Mouse (Mus musculus) stomach, embryonic 16.5 days (tissue): ENCODE measurements around the gene Hand2. TPM values are rescaled to one million over a fixed set of nuclear protein-coding genes. Genes with fewer than 3 reads are reported as not detected.

Experiments used
- ATAC-seq: fragments of 200-750 bp; cut with Nextera tagmentation; 2 replicates; pipeline ENCODE4 v1.8.0; 2017; ENCODE audit warnings: moderate number of reproducible peaks, moderate TSS enrichment; ENCODE audit not compliant: insufficient read depth, low FRiP score
- H3K27ac ChIP-seq: fragments of 300-500 bp; sonication (generic); 2 replicates; pipeline ENCODE4 v1.5.1; 2014; ENCODE audit warnings: low read length
- H3K27me3 ChIP-seq: fragments of 300-500 bp; sonication (generic); 2 replicates; pipeline ENCODE4 v1.6.1; 2014; ENCODE audit warnings: low read length, control low read depth, mixed read lengths; ENCODE audit not compliant: control insufficient read depth, insufficient read depth
- H3K36me3 ChIP-seq: fragments of 300-500 bp; sonication (generic); 2 replicates; pipeline ENCODE4 v1.6.1; 2014; ENCODE audit warnings: low read length; ENCODE audit not compliant: control insufficient read depth, insufficient read depth
- H3K4me1 ChIP-seq: fragments of 300-500 bp; sonication (generic); 2 replicates; pipeline ENCODE4 v1.6.1; 2014; ENCODE audit warnings: low read length, control low read depth, mixed read lengths; ENCODE audit not compliant: control insufficient read depth, insufficient read depth
- H3K4me2 ChIP-seq: fragments of 300-500 bp; sonication (generic); 2 replicates; pipeline ENCODE4 v1.6.1; 2014; ENCODE audit warnings: low read depth, low read length, mixed read lengths
- H3K4me3 ChIP-seq: fragments of 300-500 bp; sonication (generic); replicated peaks from 2 replicates; pipeline ENCODE4 v1.5.1; 2014; ENCODE audit warnings: mild to moderate bottlenecking, low read length
- H3K9ac ChIP-seq: fragments of 300-500 bp; sonication (generic); 2 replicates; pipeline ENCODE4 v1.6.1; 2014; ENCODE audit warnings: low read length
- H3K9me3 ChIP-seq: fragments of 300-500 bp; sonication (generic); replicated peaks from 2 replicates; pipeline ENCODE4 v1.6.1; 2016; ENCODE audit warnings: low read length, control low read depth; ENCODE audit not compliant: control insufficient read depth
- WGBS: fragments of 180-500 bp; shearing (Covaris S2); extraction: QIAGEN DNeasy Blood & Tissue Kit; methylation state at CpG from one replicate; pipeline ENCODE4 v1.1.7; 2014; 5-methylcytosine and 5-hydroxymethylcytosine counted together
- polyA plus RNA-seq: library from polyadenylated mRNA; unstranded; fragments of >200 nt; fragmentation: Nextera tagmentation; extraction: Ambion mirVana; gene quantifications from 2 replicates; pipeline ENCODE4 v1.2.1, GENCODE M21; 2015

The Hand2 gene
- polyA plus RNA-seq, 1 experiment from 2014 or later, result 7.5 TPM

GRCm38 (mm10) chr8:57339711-57340650, 19.2 kb downstream of the Hand2 start:
- no peak overlapping the region for H3K27ac ChIP-seq
- H3K9ac ChIP-seq, result no peak overlapping the region
- peak overlapping the region; percentile 52 for H3K4me2 ChIP-seq
- peaks cover 79% of the 10 kb centered on the region for H3K27me3 ChIP-seq
- 35% methylated on average over 14 of the region's 14 CpGs for WGBS
- no peak for ATAC-seq
- H3K36me3 ChIP-seq, result no peaks in the 10 kb centered on the region
- H3K4me1 ChIP-seq, result peaks cover 9% of the 10 kb centered on the region
- no peaks in the 10 kb centered on the region for H3K9me3 ChIP-seq
- H3K4me3 ChIP-seq, result peak overlapping the region; percentile 39; the same call in 1 of the 2 replicates

DNA sequence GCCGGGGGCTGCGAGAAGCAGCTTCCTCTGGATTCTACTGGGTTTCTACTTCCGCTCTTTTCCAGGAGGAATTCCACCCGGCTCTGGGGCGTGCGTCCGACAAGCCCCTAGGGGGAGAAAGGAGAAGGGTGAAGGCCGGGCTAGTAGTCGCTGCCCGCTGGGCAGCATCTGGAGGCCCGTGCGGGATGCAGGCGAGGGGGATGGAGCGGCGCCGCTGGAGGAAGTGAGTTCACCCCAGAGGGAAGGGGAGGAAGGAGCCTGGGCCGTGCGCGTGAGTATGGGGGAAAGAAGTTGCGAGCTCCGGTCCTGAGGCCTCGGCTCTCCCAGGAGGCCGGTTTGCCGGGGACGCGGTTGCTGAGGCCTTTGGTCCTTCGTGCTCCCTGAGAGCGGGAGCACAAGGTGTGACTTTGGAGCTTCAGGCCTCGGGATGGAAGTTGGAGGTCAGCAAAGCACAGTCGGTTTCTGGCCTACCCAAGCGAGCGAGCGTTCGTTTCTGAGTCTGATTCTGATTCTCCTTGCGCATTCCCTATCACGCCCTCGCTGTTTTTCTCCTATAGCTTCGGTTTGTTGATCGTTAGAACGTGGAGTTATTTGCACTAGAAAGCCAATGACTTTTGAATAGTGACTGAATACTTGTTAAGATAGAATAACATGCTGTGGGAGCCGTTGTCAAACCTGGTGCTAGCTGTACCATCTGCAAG, 20.2 kb downstream of the Hand2 start:
- peak overlapping the region; percentile 52 for H3K4me2 ChIP-seq
- H3K9ac ChIP-seq, result peak overlapping the region; percentile 62
- H3K4me1 ChIP-seq, result peaks cover 9% of the 10 kb centered on the region
- H3K9me3 ChIP-seq, result no peaks in the 10 kb centered on the region
- H3K27me3 ChIP-seq, result peaks cover 86% of the 10 kb centered on the region
- ATAC-seq, result peak; percentile 48; the same call in 1 of the 2 replicates
- H3K27ac ChIP-seq, result peak overlapping the region; percentile 50
- 12% methylated on average over 41 of the region's 41 CpGs for WGBS
- peak overlapping the region; percentile 39 for H3K4me3 ChIP-seq
- no peaks in the 10 kb centered on the region for H3K36me3 ChIP-seq

- Histone ChIP-seq H3K9ac (peak overlapping the region; percentile 62), H3K9me3 (no peaks in the 10 kb centered on the region), H3K27ac (no peak overlapping the region), H3K27me3 (peaks cover 87% of the 10 kb centered on the region), H3K4me3 (peak overlapping the region; percentile 39), H3K4me2 (peak overlapping the region; percentile 52), H3K4me1 (peaks cover 9% of the 10 kb centered on the region), H3K36me3 (no peaks in the 10 kb centered on the region)
- WGBS, result 18% methylated on average over 6 of the region's 6 CpGs
- no peak for ATAC-seq
Observed at GRCm38 (mm10) chr8:57341541-57341840, 20.7 kb downstream of the Hand2 start.

- Histone ChIP-seq H3K9ac (no peak overlapping the region), H3K4me3 (no peak overlapping the region), H3K27me3 (peaks cover 88% of the 10 kb centered on the region), H3K27ac (no peak overlapping the region), H3K36me3 (no peaks in the 10 kb centered on the region), H3K9me3 (no peaks in the 10 kb centered on the region), H3K4me1 (peaks cover 9% of the 10 kb centered on the region), H3K4me2 (no peak overlapping the region)
- no peak for ATAC-seq
- WGBS, result 23% methylated on average over 12 of the region's 12 CpGs
Observed at GRCm38 (mm10) chr8:57342386-57343090, 21.8 kb downstream of the Hand2 start.

DNA sequence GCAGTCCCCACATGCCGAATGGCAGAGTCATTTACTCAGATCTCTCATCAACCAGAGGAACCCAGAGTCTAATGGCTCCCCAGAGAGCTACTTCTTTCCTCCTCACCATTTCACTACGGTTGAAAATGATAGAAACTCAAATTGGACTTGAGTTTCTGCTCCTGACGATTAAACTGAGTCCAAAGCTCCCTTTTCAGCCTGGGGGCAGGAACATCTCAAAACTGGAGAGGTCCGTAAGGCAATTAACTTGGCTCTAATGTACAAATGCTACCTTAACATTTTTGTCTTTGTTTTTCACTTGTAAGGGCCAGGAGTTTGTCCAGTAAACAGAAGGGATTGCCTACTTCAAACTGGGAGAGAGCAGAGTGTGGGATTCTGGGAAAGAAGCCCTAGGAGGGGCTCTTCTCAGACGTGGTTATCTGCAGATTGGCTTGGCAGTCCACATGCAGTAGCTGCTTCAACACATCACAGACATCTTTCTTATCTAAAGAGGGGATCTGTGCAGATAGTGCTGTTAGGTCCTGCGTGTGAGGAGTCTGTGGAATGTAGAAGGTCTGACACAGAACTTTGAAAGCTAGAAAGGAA, 23.0 kb downstream of the Hand2 start:
- ATAC-seq, result no peak
- no peak overlapping the region for H3K27ac ChIP-seq
- H3K9me3 ChIP-seq, result no peaks in the 10 kb centered on the region
- 32% methylated on average over 6 of the region's 6 CpGs for WGBS
- no peaks in the 10 kb centered on the region for H3K36me3 ChIP-seq
- H3K4me1 ChIP-seq, result peaks cover 11% of the 10 kb centered on the region
- H3K27me3 ChIP-seq, result peaks cover 91% of the 10 kb centered on the region
- H3K4me2 ChIP-seq, result no peak overlapping the region
- H3K9ac ChIP-seq, result no peak overlapping the region
- H3K4me3 ChIP-seq, result no peak overlapping the region

GRCm38 (mm10) chr8:57344956-57345870, 24.4 kb downstream of the Hand2 start:
- no peak overlapping the region for H3K9ac ChIP-seq
- H3K4me2 ChIP-seq, result no peak overlapping the region
- no peak overlapping the region for H3K27ac ChIP-seq
- H3K4me1 ChIP-seq, result peaks cover 12% of the 10 kb centered on the region
- H3K4me3 ChIP-seq, result no peak overlapping the region
- no peaks in the 10 kb centered on the region for H3K36me3 ChIP-seq
- WGBS, result 33% methylated on average over 23 of the region's 23 CpGs
- ATAC-seq, result no peak
- peaks cover 90% of the 10 kb centered on the region for H3K27me3 ChIP-seq
- no peaks in the 10 kb centered on the region for H3K9me3 ChIP-seq

- peaks cover 82% of the 10 kb centered on the region for H3K27me3 ChIP-seq
Observed at GRCm38 (mm10) chr8:57346371-57346770, 25.6 kb downstream of the Hand2 start.

DNA sequence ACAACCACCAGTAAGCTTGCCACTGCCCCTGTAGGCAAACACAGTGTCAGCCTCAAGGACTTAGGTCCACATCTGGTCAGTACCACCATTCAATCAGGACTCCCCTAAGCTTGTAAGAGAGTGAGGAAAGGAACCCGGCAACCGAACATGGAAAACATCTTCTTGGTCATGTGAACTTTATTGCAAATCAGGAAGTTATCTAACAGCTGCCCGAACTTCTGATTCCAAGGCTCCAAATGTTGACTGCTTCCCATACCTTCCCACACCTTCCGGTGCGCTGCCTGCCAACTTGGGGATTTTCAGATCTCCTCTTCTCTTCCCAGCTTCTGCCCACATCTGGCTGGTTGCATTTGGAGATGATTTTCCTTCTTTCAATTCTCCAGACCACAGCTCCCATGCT, 26.4 kb downstream of the Hand2 start:
- Histone ChIP-seq H3K36me3 (no peaks in the 10 kb centered on the region), H3K9ac (no peak overlapping the region), H3K9me3 (no peaks in the 10 kb centered on the region), H3K4me2 (no peak overlapping the region), H3K27ac (no peak overlapping the region), H3K4me3 (no peak overlapping the region), H3K4me1 (peaks cover 3% of the 10 kb centered on the region; the same call in 1 of the 2 replicates), H3K27me3 (peaks cover 78% of the 10 kb centered on the region)
- WGBS, result 32% methylated on average over 5 of the region's 5 CpGs
- ATAC-seq, result no peak

More at GRCm38 (mm10) chr8:57346371-57346770, 25.6 kb downstream of the Hand2 start:
- H3K4me2 ChIP-seq, result no peak overlapping the region
- no peak overlapping the region for H3K9ac ChIP-seq
- no peak overlapping the region for H3K27ac ChIP-seq
- 46% methylated on average over 7 of the region's 7 CpGs for WGBS
- no peak overlapping the region for H3K4me3 ChIP-seq
- no peak for ATAC-seq
- H3K4me1 ChIP-seq, result peaks cover 4% of the 10 kb centered on the region
- H3K36me3 ChIP-seq, result no peaks in the 10 kb centered on the region
- H3K9me3 ChIP-seq, result no peaks in the 10 kb centered on the region
